Mouse (Mus musculus) kidney, embryonic 15.5 days (tissue): ENCODE measurements around the gene Fmo6. TPM values are rescaled to one million over a fixed set of nuclear protein-coding genes. Genes with fewer than 3 reads are reported as not detected.
A peak's percentile ranks its signal among the peaks of the same experiment; 100 is the strongest.

Experiments
- ATAC-seq: fragments of 200-750 bp; cut with Nextera tagmentation; replicated peaks from 2 replicates; pipeline ENCODE4 v1.8.0; 2017; ENCODE audit warnings: moderate TSS enrichment; ENCODE audit not compliant: low FRiP score
- H3K27ac ChIP-seq: fragments of 300-500 bp; sonication (generic); 2 replicates; pipeline ENCODE4 v1.5.1; 2015; ENCODE audit warnings: mild to moderate bottlenecking, inconsistent platforms
- H3K27me3 ChIP-seq: fragments of 300-500 bp; sonication (generic); 2 replicates; pipeline ENCODE4 v1.6.1; 2015; ENCODE audit warnings: inconsistent platforms
- H3K36me3 ChIP-seq: fragments of 300-500 bp; sonication (generic); 2 replicates; pipeline ENCODE4 v1.6.1; 2015; ENCODE audit warnings: inconsistent platforms
- H3K4me1 ChIP-seq: fragments of 300-500 bp; sonication (generic); 2 replicates; pipeline ENCODE4 v1.6.1; 2015; ENCODE audit warnings: inconsistent platforms
- H3K4me2 ChIP-seq: fragments of 300-500 bp; sonication (generic); 2 replicates; pipeline ENCODE4 v1.6.1; 2015; ENCODE audit warnings: moderate library complexity, mild to moderate bottlenecking, inconsistent platforms
- H3K4me3 ChIP-seq: fragments of 300-500 bp; sonication (generic); replicated peaks from 2 replicates; pipeline ENCODE4 v1.5.1; 2015; ENCODE audit warnings: mild to moderate bottlenecking, inconsistent platforms
- H3K9ac ChIP-seq: fragments of 300-500 bp; sonication (generic); 2 replicates; pipeline ENCODE4 v1.6.1; 2015; ENCODE audit warnings: mild to moderate bottlenecking, inconsistent platforms
- H3K9me3 ChIP-seq: fragments of 300-500 bp; sonication (generic); replicated peaks from 2 replicates; pipeline ENCODE4 v1.6.1; 2016; ENCODE audit warnings: inconsistent platforms
- WGBS: fragments of 180-500 bp; shearing (Covaris S2); methylation state at CpG from one replicate; pipeline ENCODE4 v1.1.7; 2015; ENCODE audit warnings: mixed read lengths; 5-methylcytosine and 5-hydroxymethylcytosine counted together
- polyA plus RNA-seq: library from polyadenylated mRNA; unstranded; fragments of >200 nt; fragmentation: Nextera tagmentation; extraction: Ambion mirVana; gene quantifications from 2 replicates; pipeline ENCODE4 v1.2.1, GENCODE M21; 2015

Fmo6 gene
- polyA plus RNA-seq, 1 experiment from 2014 or later, result 0.09 TPM

GRCm38 (mm10) chr1:162937970-162938695, 818 bp upstream of the Fmo6 start:
- Histone ChIP-seq H3K36me3 (no peaks in the 10 kb centered on the region), H3K4me2 (no peak overlapping the region), H3K27ac (peak overlapping the region; percentile 84), H3K9me3 (no peaks in the 10 kb centered on the region), H3K9ac (no peak overlapping the region), H3K4me3 (no peak overlapping the region), H3K4me1 (0 out of 2 replicates have a peak, but pooled peaks cover 12% of the 10 kb centered on the region), H3K27me3 (no peaks in the 10 kb centered on the region)
- ATAC-seq, result peak; percentile 94
- WGBS, result 41% methylated on average over 5 of the region's 5 CpGs

GRCm38 (mm10) chr1:162934374-162935012, 2.8 kb downstream of the Fmo6 start:
- Histone ChIP-seq H3K4me2 (no peak overlapping the region), H3K27me3 (no peaks in the 10 kb centered on the region), H3K9me3 (no peaks in the 10 kb centered on the region), H3K4me1 (0 out of 2 replicates have a peak, but pooled peaks cover 12% of the 10 kb centered on the region), H3K36me3 (no peaks in the 10 kb centered on the region), H3K27ac (no peak overlapping the region), H3K4me3 (no peak overlapping the region), H3K9ac (no peak overlapping the region)
- WGBS, result 75% methylated on average over 4 of the region's 4 CpGs
- no peak for ATAC-seq

- H3K4me1 ChIP-seq, result no peaks in the 10 kb centered on the region
- WGBS, result 59% methylated on average over 4 of the region's 4 CpGs
- ATAC-seq, result no peak
- no peak overlapping the region for H3K27ac ChIP-seq
- no peak overlapping the region for H3K4me3 ChIP-seq
- no peaks in the 10 kb centered on the region for H3K27me3 ChIP-seq
- no peak overlapping the region for H3K9ac ChIP-seq
- no peaks in the 10 kb centered on the region for H3K9me3 ChIP-seq
- H3K36me3 ChIP-seq, result no peaks in the 10 kb centered on the region
- no peak overlapping the region for H3K4me2 ChIP-seq
Observed at GRCm38 (mm10) chr1:162932386-162932785, 4.9 kb downstream of the Fmo6 start.

GRCm38 (mm10) chr1:162931880-162932279, 5.4 kb downstream of the Fmo6 start:
- no peak for ATAC-seq
- H3K4me2 ChIP-seq, result no peak overlapping the region
- H3K36me3 ChIP-seq, result no peaks in the 10 kb centered on the region
- no peaks in the 10 kb centered on the region for H3K9me3 ChIP-seq
- WGBS, result 71% methylated on average over 5 of the region's 5 CpGs
- peak overlapping the region; percentile 48; the same call in 1 of the 2 replicates for H3K27ac ChIP-seq
- no peaks in the 10 kb centered on the region for H3K4me1 ChIP-seq
- H3K27me3 ChIP-seq, result no peaks in the 10 kb centered on the region
- H3K9ac ChIP-seq, result no peak overlapping the region
- no peak overlapping the region for H3K4me3 ChIP-seq

DNA sequence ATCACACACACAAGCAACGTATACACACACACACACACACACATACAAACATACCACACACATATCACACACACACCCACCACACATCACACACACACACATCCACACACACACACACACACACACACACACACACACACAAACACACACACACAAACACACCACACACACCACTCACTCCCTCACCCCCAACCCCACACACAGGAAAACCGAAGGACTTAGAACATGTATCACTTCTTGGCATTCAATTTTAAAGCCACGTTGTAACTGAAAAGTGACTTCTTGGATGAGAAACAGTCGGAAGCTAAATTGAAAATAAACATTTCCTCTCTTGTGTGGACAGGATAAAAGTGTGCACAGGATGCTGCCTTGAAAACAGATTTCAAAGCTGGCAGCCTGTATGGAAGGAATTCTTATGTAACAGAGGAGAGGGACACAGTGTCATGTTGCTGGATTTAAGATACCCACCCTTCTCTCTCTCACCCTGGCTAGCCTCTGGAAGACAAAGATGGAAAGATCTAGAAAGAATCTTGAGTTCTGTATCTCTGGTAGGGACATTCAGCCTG, 5.9 kb downstream of the Fmo6 start:
- Histone ChIP-seq H3K4me2 (no peak overlapping the region), H3K4me1 (no peaks in the 10 kb centered on the region), H3K27ac (peak overlapping the region; percentile 48; the same call in 1 of the 2 replicates), H3K4me3 (no peak overlapping the region), H3K36me3 (no peaks in the 10 kb centered on the region), H3K9ac (no peak overlapping the region), H3K27me3 (no peaks in the 10 kb centered on the region), H3K9me3 (no peaks in the 10 kb centered on the region)
- ATAC-seq, result no peak
- WGBS, result 56% methylated on average over 4 of the region's 4 CpGs

DNA sequence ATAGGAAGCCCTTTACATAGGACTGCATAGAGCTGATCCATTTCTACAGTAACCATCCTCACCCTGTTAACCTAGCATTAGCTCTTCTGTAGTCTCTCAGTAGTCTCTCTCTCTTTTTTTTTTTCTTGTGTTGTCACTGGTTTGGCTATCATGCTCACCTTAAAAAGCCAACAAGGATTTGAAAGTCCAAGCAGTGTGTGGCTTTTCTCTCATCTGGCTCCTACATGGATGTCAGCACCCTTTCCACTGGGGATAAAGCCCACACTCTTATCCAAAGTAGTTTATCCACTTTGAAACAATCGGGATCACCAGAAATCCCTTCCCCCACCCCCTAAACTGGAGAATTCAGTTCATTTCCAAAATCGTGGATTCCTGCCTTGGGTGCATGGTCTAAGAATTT, 6.7 kb downstream of the Fmo6 start:
- Histone ChIP-seq H3K27ac (no peak overlapping the region), H3K9me3 (no peaks in the 10 kb centered on the region), H3K27me3 (no peaks in the 10 kb centered on the region), H3K9ac (no peak overlapping the region), H3K4me3 (no peak overlapping the region), H3K4me2 (no peak overlapping the region), H3K36me3 (no peaks in the 10 kb centered on the region), H3K4me1 (no peaks in the 10 kb centered on the region)
- no peak for ATAC-seq
- WGBS, result 77% methylated on average over 2 of the region's 2 CpGs

GRCm38 (mm10) chr1:162929146-162929545, 8.2 kb downstream of the Fmo6 start:
- Histone ChIP-seq H3K36me3 (no peaks in the 10 kb centered on the region), H3K4me1 (no peaks in the 10 kb centered on the region), H3K9me3 (no peaks in the 10 kb centered on the region), H3K9ac (no peak overlapping the region), H3K4me3 (no peak overlapping the region), H3K4me2 (no peak overlapping the region), H3K27me3 (no peaks in the 10 kb centered on the region), H3K27ac (no peak overlapping the region)
- 84% methylated on average over 3 of the region's 3 CpGs for WGBS
- no peak for ATAC-seq

GRCm38 (mm10) chr1:162925121-162925520, 12.2 kb downstream of the Fmo6 start:
- no peak for ATAC-seq
- no peak overlapping the region for H3K9ac ChIP-seq
- H3K36me3 ChIP-seq, result no peaks in the 10 kb centered on the region
- H3K4me1 ChIP-seq, result no peaks in the 10 kb centered on the region
- no peak overlapping the region for H3K4me2 ChIP-seq
- H3K4me3 ChIP-seq, result no peak overlapping the region
- no peaks in the 10 kb centered on the region for H3K27me3 ChIP-seq
- H3K9me3 ChIP-seq, result no peaks in the 10 kb centered on the region
- 100% methylated on average over 1 of the region's 1 CpGs for WGBS
- no peak overlapping the region for H3K27ac ChIP-seq

- H3K36me3 ChIP-seq, result no peaks in the 10 kb centered on the region
- H3K4me3 ChIP-seq, result no peak overlapping the region
- WGBS, result 74% methylated on average over 8 of the region's 8 CpGs
- H3K4me1 ChIP-seq, result no peaks in the 10 kb centered on the region
- no peak overlapping the region for H3K27ac ChIP-seq
- no peaks in the 10 kb centered on the region for H3K9me3 ChIP-seq
- ATAC-seq, result no peak
- no peak overlapping the region for H3K4me2 ChIP-seq
- H3K9ac ChIP-seq, result no peak overlapping the region
- no peaks in the 10 kb centered on the region for H3K27me3 ChIP-seq
Observed at GRCm38 (mm10) chr1:162916661-162917060, 20.7 kb downstream of the Fmo6 start.

DNA sequence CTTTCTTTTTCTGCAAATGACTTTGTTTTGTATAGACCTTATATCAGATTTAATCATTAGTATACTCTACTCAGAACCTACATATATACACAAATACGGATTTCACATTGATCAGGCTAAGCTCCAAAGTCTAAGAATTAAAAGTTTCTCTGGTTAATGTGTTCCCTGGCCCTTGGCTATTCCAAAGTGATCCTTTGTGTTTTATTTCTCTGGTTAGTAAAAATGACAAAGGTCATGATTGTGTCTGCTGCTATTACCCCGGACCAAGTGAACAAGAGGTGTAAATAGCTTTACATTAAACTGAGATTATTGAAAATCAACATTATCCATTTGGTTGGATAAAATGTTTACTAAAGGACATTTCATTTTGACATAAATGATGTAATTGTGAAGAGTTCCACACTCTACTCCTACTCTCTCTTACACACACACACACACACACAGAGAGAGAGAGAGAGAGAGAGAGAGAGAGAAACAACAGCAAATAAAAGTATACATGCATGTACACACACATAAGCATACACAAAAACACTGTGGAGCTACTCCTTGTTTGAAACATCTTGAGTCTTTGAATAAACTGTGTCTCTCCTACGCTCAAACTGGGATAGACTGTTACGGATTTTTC, 22.3 kb downstream of the Fmo6 start:
- Histone ChIP-seq H3K4me3 (no peak overlapping the region), H3K27me3 (no peaks in the 10 kb centered on the region), H3K27ac (no peak overlapping the region), H3K4me2 (no peak overlapping the region), H3K4me1 (no peaks in the 10 kb centered on the region), H3K36me3 (no peaks in the 10 kb centered on the region), H3K9ac (no peak overlapping the region), H3K9me3 (no peaks in the 10 kb centered on the region)
- no peak for ATAC-seq
- 85% methylated on average over 4 of the region's 4 CpGs for WGBS

GRCm38 (mm10) chr1:162912085-162912484, 25.2 kb downstream of the Fmo6 start:
- ATAC-seq, result no peak
- Histone ChIP-seq H3K27ac (no peak overlapping the region), H3K4me2 (no peak overlapping the region)

DNA sequence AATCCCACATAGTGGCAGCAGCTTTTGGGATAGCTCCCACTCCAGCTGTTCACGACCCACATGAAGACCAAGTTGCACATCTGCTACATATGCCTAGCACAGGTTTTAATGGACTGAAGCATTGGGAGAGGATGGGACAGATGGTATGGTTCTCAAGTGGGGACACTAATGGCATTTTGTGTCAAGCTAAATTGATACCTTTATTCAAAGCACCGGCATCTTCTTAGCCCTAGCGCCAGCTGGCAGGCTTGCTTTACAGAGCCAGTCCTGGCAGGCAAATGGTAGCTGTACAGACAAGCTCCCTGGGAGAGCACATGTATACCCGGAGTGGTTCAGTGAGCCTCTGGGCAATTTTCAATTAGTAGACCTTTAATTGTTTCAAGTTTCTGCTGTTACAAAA, 35.4 kb downstream of the Fmo6 start:
- no peak for ATAC-seq
- Histone ChIP-seq H3K9ac (no peak overlapping the region), H3K36me3 (no peaks in the 10 kb centered on the region), H3K4me3 (no peak overlapping the region), H3K4me1 (no peaks in the 10 kb centered on the region), H3K4me2 (no peak overlapping the region), H3K9me3 (no peaks in the 10 kb centered on the region), H3K27me3 (no peaks in the 10 kb centered on the region), H3K27ac (no peak overlapping the region)
- 50% methylated on average over 4 of the region's 4 CpGs for WGBS

More at GRCm38 (mm10) chr1:162912085-162912484, 25.2 kb downstream of the Fmo6 start:
- no peaks in the 10 kb centered on the region for H3K36me3 ChIP-seq
- H3K4me1 ChIP-seq, result no peaks in the 10 kb centered on the region
- no peak overlapping the region for H3K4me3 ChIP-seq
- no peak overlapping the region for H3K9ac ChIP-seq
- no peaks in the 10 kb centered on the region for H3K9me3 ChIP-seq
- H3K27me3 ChIP-seq, result no peaks in the 10 kb centered on the region
